Mouse (Mus musculus): Measurements from ENCODE around the gene Tmem174.

Gene Tmem174

DNA sequence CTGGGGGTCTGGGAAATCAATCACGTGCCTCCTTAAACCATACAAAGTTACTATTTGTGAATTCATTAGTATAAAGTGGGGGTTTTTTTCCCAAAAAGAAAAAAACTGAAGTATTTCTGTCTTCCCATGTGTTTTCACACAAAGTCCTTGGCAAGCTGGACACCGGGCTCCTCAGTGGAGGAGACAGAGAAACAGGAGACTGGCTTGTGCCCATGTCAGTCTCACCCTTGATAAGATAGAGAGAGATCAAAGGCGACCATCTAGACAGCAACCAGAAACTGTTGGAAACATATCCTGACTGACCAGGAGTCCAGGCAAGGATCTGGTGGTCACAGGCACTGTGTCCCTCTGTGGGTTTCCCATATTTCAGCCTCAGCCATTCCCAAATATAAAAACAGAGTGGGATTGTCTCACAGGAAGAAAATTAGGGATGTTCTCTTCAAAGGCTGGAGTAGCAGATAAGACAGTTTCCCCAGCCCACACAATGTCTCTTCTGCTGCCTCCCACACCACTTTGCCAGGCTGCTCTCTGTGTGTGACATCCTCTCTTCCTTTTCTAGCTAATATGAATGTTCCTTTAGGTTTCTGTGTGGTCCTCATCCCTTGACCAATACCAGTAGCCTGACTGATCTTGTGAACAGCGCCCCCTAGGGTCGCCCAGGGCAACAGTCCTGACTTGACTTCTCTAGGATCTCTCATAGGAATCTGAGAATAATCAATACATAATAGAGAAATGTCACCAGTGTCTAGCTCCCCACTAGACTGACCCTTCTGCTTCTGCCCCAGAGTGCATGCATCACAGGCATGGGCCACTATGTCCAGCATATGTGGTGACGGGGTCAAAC lies 3.3 kb downstream of the Tmem174 start:
- in situ Hi-C loops (cut with MboI; ENCODE audit: unreplicated experiment in 2 of 2): no loop called here

DNA sequence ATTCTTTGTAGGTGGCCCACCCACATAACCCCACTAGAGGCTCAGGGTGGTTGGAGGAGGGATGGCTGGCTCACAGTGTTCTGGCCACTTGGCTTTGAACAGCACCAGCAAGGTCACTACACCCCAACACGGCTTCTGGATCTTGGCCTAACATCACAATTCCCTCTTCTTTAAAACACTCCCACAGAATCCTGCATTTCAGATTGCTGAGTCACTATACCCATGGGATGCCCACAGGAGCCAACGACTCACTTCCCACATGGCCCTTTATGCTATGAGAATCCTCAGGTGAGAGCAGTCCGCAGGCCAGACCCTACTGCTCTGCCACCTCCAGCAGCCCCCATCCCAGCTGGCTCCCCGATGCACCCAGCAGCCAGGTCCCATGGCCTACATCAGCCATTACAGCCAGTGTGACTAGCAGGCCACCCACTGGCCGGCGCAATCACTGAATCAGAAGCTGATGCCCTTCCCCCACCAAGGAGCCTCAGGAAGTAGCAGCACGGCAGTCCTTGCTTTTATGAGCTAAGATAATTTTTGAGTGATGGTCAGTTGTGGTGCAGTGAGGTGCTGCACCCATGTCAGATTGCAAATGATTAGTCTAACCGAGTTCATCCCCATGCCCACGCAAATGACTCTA lies 4.8 kb downstream of the Tmem174 start:
- in situ Hi-C loops (cut with MboI; ENCODE audit: unreplicated experiment in 2 of 2): no loop called here

DNA sequence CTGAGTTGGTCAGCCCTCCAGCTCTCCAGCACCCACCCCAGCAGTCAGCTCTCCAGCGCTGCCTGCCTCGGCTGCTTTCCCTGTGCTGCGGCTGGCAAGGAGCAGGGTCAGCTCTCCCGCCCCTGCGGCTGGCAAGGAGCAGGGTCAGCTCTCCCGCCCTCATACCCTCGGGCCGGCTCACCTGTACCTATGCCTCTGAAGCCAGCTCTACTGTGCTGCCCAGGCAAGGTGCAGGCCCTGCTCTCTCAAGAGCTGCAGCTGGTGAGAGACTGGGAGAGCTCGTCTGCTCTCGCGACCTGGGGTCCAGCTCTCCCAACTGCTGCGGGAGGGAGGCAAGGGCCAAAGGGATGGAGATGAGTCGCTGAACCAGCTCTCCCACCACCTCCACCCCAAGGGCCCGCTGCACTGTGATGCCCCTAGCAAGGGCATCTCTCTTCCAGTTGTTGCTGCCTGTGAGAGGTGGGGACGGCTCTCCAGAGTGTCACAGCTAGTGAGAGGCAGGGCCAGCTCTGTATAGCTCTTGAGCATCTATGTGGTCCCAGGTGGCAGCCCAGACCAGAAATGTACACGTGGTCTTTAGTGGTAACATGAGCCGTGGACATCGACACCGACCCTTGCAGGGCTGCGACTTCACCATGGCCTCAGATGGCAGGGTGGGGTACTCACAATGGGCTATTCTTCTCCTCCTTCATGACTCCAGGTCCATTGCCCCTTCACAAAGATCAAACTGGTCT lies 5.9 kb downstream of the Tmem174 start:
- in situ Hi-C loops (cut with MboI; ENCODE audit: unreplicated experiment in 2 of 2): no loop called here

DNA sequence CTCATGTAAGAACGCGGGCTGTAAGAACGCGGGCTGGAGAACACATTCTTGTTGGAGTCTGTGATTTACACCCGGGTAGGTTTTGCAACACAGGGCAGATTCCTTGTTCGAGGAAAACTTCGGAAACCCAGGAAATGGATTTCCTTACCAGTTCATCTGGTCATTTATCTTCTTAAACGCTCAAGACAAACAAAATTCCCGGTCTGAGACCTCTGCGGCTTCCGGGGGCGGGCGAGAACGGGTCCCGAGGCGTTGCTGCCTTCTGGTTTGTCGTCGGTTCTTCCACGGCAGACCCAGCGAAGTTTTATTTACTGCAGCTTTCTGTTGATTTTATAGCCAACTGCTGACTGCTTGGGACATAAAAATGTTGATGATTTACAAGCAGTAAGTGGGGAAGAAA lies 10.5 kb downstream of the Tmem174 start:
- in situ Hi-C loops (cut with MboI; ENCODE audit: unreplicated experiment in 2 of 2): no loop called here

DNA sequence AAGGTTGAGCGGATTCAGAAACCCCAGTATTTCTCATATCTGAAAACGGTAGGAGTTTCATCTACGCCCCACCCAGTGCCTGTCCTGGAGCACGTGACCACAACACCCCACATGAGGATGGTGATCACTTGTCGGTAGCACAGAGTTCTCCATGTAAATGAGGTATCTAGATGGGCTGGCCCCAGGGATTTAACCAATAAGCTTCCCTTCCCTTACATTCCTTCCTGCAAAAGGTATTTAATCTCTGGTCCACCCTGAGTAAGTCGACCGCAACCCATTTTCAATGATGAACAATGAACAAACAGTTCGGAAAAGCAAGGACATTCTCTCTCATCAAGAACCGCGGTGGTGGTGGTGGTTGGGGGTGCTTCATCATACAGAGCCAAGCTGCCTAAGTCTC lies 12.7 kb downstream of the Tmem174 start:
- in situ Hi-C loops (cut with MboI; ENCODE audit: unreplicated experiment in 2 of 2): no loop called here

DNA sequence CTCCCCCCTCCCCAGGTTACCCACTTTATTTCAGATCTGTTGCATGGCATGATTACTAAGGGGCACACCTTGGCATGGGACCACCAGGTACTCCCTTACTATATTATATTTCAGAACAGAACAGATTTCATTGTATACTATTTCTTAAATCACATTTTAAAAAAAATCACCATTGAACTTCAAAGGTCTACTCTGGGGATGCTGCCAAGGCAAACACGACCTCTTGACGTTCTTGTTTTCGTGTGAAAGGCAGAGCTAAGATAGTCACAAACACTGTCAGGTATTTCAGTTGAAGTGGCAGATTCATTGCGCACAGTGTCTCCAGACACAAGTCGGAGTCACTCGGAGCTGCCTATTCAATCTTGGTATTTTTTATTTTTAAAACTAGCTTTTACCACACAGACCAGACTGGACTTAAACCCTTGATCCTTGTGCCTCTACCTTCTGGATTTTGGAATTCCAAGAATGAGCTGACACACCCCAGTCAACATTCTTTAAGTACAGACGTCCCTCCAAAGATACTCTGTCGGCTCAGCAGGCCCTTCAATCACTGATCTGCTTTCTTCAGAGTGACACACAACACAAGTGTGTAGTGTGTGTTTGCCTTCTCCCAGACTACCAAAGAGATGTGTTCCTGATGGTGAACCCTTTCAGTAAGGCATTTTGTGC lies 14.2 kb downstream of the Tmem174 start:
- in situ Hi-C loops (cut with MboI; ENCODE audit: unreplicated experiment in 2 of 2): no loop called here

DNA sequence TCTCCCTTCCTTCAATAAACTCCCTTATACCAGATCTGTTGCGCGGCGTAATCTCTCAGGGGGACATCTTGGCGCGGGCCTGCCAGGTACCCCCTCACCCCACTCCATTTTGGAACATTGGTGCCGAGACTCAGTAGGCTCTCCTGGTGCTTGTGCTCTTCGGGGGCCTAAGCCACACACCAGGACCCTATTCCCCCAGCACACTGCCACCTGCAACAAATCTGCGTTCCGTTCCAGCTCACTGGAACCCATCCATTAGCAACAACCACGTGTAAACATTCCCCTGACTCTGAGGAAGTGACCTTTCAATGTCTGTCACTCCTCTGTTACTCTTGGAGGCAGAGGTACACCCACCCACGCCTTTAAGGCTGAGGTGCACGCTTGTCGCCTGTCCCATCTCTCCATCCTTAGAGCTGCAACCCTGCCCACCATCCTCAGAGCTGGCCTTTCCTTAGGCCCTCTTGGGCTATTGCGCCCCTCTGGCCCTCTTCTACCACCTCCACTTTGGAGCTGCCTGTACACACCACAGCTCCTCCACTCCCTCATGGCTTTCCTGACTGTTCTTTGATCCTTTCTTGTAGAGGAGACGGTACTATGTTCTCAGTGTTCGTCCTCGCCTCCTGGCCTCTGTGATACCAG lies 19.7 kb downstream of the Tmem174 start:
- in situ Hi-C loops (cut with MboI; ENCODE audit: unreplicated experiment in 2 of 2): no loop called here

DNA sequence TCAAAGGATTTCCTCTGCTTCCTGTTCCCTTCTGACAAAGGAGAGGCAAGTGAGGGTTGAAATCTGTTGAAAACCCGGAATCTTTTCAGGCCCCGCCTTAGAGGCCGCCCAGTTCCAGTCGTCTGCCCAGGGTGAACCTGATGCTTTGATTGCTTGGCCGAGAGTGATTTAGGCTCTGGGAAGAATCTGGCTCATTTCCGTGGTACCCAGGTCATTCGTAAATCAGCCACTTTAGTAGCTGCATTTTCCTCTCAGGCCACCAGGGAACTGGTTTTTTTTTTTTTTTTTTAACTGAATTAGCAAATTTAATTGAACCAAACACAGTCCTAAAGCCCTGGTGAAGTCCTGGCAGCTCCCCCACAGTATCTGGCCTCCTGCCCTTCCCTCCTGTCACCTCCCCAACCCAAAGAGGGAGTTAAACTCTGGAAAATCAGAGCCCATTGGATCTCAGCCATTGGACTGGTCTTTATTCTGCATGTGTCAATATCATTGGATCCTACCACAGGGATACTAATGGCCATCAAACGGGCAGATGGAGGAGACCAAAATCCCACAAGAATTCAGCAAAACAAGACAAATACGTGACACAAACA lies 29.2 kb downstream of the Tmem174 start:
- in situ Hi-C loops (cut with MboI; ENCODE audit: unreplicated experiment in 2 of 2): no loop called here

DNA sequence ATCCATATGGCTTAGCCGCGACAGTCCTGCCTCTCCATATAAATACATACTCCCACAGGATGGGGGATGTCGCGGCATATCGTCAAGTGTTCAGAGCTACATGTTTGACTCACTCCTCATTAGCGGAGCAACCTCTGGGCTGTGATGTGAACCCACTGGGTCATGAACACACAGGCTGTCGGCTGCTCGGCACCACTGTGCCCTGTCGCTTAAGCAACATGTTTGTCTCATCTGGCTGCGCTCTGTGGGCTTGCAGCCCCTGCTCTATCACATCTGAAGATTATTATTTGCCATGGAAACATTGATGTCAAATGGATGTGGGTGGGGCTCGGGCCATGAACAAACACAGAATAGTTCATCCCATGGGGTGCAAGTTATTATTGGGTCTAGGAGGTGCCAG lies 33.4 kb downstream of the Tmem174 start:
- in situ Hi-C loops (cut with MboI; ENCODE audit: unreplicated experiment in 2 of 2): no loop called here

DNA sequence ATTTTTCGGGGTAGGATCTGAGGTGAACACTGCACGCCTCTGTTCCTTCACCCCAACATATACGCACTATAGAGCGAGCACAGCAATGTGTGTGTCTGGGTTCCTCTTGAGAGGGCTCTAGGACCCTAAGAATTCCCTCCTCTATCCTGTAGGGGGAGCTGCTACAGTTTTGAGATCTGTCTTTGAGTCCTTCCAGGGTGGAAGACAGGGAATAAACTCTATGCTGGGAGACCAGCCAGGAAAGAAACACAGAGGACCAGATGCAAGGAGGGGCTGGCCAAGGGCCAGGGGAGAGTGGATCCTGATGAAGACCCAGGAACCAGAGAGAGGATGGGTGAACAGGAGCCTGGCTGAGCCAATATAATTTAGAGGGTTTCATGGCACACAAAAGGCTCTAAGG lies 40.5 kb downstream of the Tmem174 start:
- in situ Hi-C loops (cut with MboI; ENCODE audit: unreplicated experiment in 2 of 2): no loop called here

DNA sequence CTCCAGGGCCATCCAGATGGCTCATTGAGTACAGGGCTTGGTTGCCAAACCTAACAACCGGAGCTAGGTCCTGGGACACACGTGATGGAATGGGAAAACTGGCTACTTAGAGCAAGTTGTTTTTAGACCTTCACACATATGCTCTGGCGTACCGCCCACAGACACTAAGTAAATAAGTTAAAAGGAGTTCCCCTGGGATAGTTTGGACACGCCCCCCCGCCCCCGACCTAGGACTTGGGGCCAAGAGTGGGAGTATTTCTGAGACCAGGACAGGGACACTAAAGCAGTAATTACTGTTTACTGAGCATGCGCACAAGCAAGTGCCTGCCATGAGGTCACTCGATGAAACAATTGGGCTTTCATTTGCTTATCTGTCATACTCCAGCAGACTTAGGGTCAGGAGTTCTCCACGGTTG lies 42.5 kb downstream of the Tmem174 start:
- in situ Hi-C loops (cut with MboI; ENCODE audit: unreplicated experiment in 2 of 2): no loop called here

DNA sequence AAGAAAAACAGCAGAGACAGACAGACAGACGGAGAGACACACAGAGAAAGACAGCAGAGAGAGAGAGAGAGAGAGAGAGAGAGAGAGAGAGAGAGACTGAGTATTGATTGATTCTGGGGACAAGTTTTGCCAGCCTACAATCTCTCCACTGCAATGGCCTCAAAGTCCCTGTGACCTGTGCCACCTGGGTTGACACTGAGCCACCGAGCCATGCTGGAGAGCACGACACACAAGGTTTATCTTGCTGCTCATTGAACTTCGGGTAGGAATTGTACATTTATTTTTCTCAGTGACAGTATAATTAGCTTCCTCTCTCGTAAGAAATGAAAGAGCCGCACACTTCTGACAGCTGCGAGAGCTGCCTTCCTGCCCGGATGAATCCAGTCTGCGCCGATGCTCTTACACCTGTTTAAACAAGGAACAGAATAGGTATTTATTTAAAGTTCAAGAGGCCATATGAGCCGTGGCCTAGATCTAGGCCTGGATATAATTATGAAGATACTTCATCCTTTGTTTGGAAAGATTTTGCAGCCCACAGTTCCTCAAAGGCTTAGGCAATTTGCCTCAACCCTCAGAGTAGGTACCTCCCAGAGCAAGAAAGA lies 43.2 kb downstream of the Tmem174 start:
- in situ Hi-C loops (cut with MboI; ENCODE audit: unreplicated experiment in 2 of 2): no loop called here

DNA sequence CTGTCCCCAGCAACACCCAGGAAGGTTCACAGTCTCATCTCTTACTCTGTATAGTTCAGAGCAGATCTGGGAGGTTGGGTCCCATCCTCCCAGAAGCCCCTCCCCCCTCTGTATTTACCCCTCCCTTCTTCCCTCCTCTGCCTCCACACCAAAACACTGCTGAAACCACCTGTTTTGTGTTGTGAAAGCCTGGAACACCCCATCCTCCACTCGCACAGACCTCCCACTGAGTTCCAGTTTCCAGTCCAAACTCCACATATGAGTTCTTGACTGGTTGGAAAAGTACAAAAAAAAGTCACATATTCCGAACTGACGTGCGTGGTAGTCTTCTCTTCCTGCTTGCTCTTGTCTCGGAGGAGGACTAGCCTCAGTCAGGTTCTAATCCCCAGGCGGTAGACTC lies 45.8 kb downstream of the Tmem174 start:
- in situ Hi-C loops (cut with MboI; ENCODE audit: unreplicated experiment in 2 of 2): no loop called here

DNA sequence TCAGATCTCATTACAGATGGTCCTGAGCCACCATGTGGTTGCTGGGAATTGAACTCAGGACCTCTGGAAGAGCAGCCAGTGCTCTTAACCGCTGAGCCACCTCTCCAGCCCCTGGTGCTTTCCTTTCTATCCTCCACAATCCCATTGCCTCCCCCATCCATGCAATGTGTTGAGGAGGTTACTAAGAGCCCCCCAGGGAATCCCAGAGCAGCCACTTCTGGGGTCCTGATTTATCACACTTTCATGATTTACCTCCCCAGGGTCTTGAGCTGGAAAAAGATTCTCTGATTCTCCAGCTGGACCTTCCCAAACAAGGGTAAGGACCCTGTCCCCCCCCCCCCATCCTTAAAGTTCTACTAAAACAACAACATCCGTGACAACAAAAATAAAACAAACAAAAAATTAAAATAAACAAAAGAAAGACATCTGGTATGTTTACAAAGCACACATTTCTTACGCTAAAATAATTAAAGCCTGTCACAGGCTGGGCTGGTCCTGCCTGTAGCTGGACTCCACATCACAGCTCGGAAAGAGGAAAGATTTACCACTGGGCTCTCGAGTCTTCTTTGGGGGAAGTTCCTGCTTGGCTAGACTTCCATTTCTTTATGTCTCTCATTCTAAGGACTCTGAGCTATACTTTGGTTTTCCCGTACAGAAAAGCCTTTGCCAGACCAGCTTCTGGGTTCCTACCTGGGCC lies 46.4 kb downstream of the Tmem174 start:
- in situ Hi-C loops (cut with MboI; ENCODE audit: unreplicated experiment in 2 of 2): no loop called here

DNA sequence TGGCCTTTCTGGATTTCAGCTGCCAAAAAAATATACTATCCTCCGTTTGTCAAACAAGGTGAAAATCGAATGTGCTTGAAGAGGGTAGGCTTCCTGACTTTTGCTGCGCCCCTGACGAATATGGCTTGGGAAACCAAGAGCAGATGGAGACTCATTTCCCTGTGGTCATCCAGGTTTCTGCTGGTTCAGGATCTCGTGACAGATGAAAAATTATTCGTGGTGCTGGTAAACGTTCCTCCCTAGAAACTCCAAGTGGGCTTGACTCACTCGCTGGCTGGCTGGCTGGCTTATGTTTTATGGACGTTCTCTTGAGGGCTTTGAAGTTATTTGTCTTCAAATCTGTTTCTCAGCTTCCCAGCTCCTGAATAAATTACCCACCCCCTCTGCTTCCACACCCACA lies 47.6 kb downstream of the Tmem174 start:
- in situ Hi-C loops (cut with MboI; ENCODE audit: unreplicated experiment in 2 of 2): no loop called here

DNA sequence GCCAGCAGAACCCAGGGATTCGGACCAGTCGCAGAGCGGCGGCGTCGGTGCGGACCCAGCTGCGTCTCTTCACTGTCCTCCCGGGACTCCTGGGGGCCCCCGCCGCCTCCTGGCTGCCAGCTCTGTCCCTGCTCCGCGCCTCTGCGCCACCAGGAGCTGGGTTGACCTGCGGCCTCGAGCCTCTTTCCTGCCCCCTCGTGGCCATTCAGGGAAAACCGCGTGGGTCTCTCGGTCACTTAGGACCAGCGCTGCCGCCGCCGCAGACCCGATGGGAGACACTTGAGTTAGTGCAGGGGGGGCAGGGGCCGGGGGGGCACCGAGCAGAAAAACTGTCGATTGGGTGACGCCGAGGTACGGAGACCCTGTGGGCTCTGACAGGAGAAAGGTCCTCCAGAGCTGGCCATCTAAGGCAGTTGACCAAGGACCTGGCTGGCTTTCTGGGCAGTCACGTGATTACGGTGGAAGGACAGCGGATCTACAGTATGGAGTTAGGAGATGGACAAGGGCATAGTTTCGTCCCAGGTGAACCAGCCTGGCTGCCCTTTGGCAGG lies 48.2 kb downstream of the Tmem174 start:
- in situ Hi-C loops (cut with MboI; ENCODE audit: unreplicated experiment in 2 of 2): no loop called here

DNA sequence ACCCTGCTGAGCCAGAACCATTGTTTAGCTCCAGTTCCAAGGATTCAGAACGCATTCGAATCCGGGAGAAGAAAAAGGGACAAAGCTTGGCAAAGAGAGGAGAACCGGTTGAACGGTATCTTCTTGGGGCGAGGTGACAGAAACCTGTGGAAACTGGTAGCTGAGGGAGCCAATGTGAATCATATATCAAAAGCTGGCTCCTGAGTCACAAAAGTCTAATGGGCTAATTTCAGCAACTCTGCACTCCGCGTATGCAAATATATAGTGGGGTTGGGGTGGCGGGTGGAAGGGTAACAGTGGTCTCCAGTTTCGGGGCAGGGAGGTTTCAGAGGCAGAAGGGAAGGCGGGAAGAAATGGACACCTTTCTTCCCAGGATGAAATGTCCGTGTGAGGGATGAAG lies 48.7 kb downstream of the Tmem174 start:
- in situ Hi-C loops (cut with MboI; ENCODE audit: unreplicated experiment in 2 of 2): no loop called here

DNA sequence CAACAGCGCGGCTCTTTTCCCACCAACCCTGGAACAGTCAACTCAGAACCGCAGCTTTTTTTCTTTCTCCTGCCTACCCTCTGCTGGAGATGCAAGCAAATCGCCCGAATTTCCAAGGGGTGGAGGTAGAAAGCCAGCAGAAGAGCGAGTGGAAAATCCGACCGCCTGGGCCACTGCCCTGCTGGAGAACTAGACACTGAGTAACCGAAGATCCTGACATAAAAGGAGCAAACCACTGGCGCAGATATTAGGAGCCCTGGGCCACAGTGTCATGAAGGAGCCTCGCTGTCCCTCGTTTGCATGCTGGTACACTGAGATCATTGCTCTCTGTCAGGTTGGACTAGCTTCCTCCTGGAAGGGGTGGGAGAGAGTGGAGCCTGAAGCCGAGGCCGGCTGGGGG lies 49.6 kb downstream of the Tmem174 start:
- in situ Hi-C loops (cut with MboI; ENCODE audit: unreplicated experiment in 2 of 2): no loop called here
